Mouse (Mus musculus) brain, embryonic 14.5 days (tissue): ENCODE data around the gene Gng7.

Source experiments
- CTCF ChIP-seq: fragments of 200-500 bp; IDR thresholded peaks from 2 replicates; pipeline ENCODE4 v1.5.1; 2012; ENCODE audit warnings: inconsistent platforms, mild to moderate bottlenecking, moderate library complexity, borderline replicate concordance; ENCODE audit not compliant: insufficient read depth, insufficient read length; ENCODE audit errors: extremely low read depth
- POLR2A ChIP-seq: fragments of 200-500 bp; IDR thresholded peaks from 2 replicates; pipeline ENCODE4 v1.6.1; 2012; ENCODE audit warnings: mild to moderate bottlenecking, inconsistent platforms, borderline replicate concordance; ENCODE audit not compliant: poor library complexity, insufficient read depth, insufficient read length, severe bottlenecking; ENCODE audit errors: extremely low read depth

GRCm38 (mm10) chr10:81036988-81037580 lies 22.3 kb upstream of the Gng7 start, which contains the start of gene Slc39a3:
- TF ChIP-seq CTCF (no peak), POLR2A (peak; percentile 71)
